Mouse (Mus musculus) lung, adult 2 months (tissue): ENCODE measurements around the gene Rnf126.

Experiments
- CTCF ChIP-seq: fragments of 200-500 bp; IDR thresholded peaks from 2 replicates; pipeline ENCODE4 v1.5.1; 2011; ENCODE audit warnings: mild to moderate bottlenecking, low read length, control low read depth; ENCODE audit not compliant: insufficient read depth
- POLR2A ChIP-seq: fragments of 200-500 bp; IDR thresholded peaks from 2 replicates; pipeline ENCODE4 v1.6.1; 2011; ENCODE audit warnings: low read depth, mild to moderate bottlenecking, control low read depth, low read length, borderline replicate concordance; ENCODE audit errors: extremely low read depth

DNA sequence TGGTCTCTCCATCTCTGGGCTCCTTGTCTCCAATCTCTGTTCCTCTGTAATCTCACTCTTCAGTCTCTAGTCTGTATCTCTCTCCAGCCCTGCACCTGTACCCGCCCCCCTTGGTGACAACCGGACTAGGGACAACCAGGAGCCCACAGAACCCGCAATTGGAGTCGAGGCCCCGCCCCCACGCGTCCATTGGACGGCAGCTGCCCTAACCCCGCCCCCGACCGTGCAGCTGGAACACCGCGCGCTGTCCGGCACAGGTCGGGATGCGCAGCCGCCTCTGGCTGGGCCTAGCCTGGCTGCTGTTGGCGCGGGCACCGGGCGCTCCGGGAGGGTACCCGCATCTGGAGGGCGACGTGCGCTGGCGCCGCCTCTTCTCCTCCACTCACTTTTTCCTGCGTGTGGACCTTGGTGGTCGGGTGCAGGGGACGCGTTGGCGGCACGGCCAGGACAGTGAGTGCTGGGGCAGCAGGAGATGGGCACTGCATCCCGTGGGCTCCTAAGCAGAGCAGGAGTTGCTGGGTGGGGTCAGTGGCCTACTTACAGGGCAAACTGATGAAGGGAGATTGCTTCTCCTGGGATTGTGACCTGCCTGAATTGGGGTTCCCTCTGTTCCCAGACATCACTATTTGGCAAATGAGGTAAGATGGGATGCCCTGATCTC lies 11.8 kb downstream of the Rnf126 start, which contains the start of gene Fgf22:
- TF ChIP-seq POLR2A = no peak
- TF ChIP-seq CTCF = no peak
